Mouse (Mus musculus): ENCODE measurements around the gene Glce.

The Glce gene

GRCm38 (mm10) chr9:62123496-62123895, 1.0 kb upstream of the Glce start:
- no peak for DNase-seq (ENCODE audit: low spot score)

DNA sequence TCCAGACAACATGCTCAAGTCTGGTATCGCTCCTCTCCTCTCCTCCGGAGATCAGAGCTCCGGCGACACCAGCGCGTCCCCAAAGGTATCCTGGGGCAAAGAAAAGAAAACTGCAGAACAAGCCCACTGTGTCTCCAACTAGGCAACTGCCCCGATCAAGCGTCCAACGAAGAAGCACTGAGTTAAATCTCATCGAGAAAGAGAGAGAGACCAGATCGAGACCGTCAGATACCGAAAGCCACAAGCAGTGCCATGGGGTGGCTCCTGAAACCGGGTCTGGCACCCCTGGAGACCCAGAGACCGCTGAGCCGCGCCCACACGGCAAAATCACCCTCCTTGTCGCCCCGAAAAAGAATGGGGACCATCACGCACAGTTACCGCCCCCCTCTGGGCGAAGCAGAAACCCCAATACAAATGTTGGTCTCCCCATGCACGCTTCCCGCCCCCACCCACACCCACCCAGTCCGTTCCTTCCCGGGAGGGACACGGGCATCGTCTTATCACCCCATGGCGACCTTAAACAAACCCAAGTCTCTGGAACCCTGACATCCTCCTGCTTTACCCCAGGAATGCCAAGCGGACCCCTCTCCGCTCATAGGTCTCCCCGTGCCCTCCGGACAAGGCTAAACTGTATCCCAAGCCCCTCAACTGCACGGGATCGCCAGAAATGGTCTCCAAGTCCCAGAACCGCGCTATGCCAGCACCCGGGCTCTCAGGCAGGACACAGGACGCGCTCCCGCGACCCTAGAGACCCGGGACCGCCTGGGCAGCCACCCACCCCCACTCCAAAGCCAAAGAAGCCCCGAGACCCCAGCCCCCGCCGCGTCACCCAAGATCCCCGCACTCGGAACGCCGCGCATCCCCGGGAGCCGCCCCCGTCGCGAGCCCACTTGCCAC, 656 bp downstream of the Glce start:
- peak; percentile 54 for DNase-seq (ENCODE audit: low spot score)

DNA sequence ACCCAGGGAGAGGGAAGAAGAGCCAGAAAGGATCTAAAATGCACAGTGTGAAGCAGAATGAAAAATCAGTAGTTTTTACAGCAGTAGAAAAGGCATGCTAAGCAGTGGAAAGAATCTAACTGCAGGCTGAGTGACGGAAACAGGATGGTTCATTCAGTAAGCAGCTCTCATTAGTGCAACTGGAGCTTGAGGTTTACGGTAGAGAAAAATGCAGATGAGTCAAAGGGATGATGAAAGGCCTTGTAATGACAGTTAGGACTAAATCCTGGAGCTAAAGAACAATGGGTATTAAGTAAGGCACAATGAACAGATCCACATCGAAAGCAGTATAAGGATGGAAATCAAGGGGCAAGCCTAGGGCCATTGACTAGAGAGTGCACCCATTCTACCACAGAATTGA, 3.7 kb downstream of the Glce start:
- DNase-seq (ENCODE audit: low spot score), result no peak

DNA sequence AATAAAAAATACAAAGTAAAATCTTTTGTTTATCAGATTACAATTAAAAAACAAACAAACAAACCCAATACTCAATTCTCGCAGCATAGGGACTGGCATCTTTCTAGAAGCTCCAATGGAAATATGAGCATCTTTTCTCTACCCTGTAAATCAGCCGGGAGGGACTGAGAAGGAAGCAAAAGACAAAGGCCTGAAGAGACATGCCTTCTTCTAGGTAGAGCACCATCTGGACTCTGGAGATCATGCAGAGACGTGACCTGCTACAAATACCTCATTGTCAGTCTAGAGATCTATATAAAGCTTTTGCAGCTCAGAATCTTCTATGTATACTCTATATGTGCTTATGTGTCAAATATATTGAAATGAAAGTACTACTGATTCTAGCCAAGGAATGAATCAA, 6.6 kb downstream of the Glce start:
- no peak for DNase-seq (ENCODE audit: low spot score)

DNA sequence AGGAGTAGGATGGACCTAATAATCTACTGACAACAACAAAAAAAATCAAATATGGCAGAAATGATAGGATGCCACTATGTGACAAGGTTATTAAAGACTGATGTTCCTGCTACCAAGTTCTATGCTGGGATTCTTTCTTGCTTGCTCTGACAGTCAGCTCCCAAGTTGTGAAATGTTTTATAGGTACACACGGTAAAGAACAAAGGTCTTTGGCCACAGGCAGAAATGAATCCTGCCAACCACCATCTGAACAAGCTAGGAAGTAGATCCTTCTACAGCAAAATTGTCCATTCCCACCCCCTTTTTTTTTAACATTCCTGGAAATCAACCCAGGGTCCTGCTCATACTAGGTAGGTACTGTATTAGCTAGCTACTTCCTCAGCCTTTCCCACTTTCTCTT, 25.9 kb downstream of the Glce start:
- no peak for DNase-seq (ENCODE audit: low spot score)

- DNase-seq (ENCODE audit: low spot score), result no peak
Observed at GRCm38 (mm10) chr9:62091604-62092003, 30.9 kb downstream of the Glce start.

DNA sequence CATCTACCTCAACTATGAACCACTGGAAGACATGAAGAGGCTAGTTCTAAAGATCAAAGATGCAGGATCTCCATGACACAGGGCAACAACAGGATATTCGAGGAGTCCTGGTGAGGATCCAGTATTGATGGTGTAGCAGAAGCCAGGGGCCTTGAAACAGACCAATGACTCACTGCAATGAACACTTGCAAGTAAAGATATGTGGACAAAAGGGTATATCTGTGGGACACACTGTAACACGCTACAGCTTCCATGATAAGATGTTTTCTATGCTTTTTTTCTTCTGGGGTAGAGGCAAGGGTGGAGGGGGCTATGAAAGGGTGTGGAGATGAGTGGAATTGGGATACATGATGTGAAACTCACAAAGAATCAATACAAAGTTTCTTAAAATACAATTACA, 36.9 kb downstream of the Glce start:
- no peak for DNase-seq (ENCODE audit: low spot score)

DNA sequence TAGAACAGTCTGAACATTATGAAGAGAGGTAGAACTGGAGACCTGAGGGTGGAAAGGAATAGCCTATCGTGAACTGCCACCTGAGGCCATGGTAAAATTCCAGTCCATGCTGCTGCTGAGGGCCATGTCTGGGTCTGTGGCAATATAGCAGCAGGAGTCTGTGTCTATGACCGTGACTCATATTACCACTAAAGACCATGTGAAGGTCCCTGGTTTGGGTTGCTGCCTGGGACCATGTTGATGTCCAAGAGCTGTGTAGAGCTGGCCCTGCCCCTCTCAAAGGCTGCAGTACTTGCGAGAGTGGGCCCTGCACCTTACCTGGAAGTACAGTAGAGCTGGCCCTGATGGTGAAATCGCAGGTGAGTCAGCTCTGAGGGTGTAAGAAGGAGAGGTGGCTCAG, 37.6 kb downstream of the Glce start:
- DNase-seq (ENCODE audit: low spot score), result no peak

DNA sequence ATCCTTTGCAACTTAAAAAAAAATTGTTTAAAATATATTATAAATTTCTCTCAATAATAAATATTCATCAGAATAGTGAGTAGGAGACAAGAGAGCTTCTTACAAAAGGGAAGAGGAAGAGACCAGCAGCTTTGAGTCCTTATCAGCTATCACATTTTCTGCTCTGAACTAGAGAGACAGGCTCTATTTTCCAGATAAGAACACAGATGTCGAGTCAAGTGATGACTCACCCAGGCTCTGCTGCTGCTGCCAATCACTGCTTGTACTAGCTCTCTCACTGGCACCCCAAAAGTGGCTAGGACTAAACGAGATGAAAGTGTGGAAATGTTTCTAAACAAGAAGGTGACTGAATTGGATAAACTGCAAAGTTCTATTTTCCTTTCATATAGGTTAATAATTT, 39.5 kb downstream of the Glce start:
- DNase-seq (ENCODE audit: low spot score), result no peak

- DNase-seq (ENCODE audit: low spot score), result peak; percentile 8
Observed at GRCm38 (mm10) chr9:62081542-62081941, 40.9 kb downstream of the Glce start.

GRCm38 (mm10) chr9:62080028-62080760, 42.3 kb downstream of the Glce start:
- no peak for DNase-seq (ENCODE audit: low spot score)

DNA sequence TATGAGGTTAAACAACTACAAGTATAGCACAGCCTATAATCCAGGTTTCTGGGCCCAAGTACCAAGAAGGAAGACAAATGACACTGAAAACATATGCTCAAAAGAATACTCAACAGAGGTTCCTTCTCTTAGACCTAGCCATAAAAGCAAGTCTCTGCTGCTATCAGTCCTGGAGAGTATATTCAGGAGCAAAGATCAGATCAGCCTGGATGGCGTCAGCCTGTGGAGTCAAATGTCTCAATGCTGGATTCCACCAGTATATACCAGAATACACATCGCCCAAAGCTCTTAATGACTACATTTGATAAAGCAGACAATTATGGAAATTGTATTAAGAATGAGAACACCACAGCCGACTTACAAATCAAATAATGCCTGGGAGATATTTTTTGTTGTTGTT, 60.2 kb downstream of the Glce start:
- no peak for DNase-seq (ENCODE audit: low spot score)

- DNase-seq (ENCODE audit: low spot score), result no peak
Observed at GRCm38 (mm10) chr9:62060431-62060830, 62.0 kb downstream of the Glce start.

GRCm38 (mm10) chr9:62059941-62060340, 62.5 kb downstream of the Glce start:
- no peak for DNase-seq (ENCODE audit: low spot score)

DNA sequence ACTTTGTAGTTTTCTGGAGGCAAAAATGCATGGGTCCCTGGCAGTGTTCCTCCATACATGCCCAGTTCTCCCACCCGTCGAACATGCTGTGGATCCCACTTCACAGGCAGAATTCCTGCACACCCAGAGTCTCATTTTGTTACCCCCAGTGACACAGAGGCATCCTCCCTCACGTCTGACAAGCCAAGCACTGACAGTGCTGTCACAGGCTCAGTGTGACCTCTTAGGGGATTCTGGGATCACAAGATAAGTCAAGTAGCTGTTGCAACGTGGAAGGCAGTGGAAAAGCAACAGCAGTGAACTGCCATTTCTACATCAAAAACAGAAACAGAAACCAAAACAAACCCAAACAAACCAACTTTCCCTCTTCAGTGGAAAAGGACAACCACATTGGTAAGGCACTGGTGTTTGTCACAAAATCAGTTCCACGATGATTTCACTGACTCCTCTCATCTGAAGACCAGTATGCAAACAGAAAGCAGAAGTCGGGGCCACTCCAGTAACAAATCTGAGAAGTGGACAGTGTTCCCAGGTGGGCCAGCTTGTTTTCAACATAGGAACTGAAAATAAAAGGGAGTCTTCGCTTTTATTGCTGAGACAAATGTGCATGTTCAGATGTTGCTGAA, 64.5 kb downstream of the Glce start:
- DNase-seq (ENCODE audit: low spot score), result no peak

DNA sequence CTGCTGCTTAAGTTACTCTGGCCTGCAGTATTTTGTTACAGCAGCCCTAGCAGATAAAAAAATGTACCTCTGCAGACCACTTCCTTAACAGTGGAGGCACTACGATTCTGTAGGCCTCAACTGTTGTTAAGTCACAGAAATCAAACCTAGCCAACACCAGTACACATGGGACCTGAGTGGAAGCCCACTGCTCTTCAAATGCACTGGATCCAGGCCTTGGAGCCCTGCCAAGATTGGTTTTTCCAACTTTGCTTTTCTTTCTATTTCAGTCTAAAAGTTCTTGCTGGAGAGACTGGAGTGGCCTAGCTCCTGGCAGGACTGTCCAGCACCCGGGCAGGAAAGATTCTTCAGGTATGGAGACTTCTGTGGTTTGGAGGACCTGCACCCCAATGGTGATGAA, 66.2 kb downstream of the Glce start:
- no peak for DNase-seq (ENCODE audit: low spot score)

- DNase-seq (ENCODE audit: low spot score), result peak; percentile 68
Observed at GRCm38 (mm10) chr9:62050801-62051200, 71.7 kb downstream of the Glce start.

GRCm38 (mm10) chr9:62049166-62049565, 73.3 kb downstream of the Glce start:
- no peak for DNase-seq (ENCODE audit: low spot score)

GRCm38 (mm10) chr9:62042167-62042566, 80.3 kb downstream of the Glce start:
- no peak for DNase-seq (ENCODE audit: low spot score)

GRCm38 (mm10) chr9:62040008-62040608, 82.3 kb downstream of the Glce start:
- peak; percentile 94 for DNase-seq (ENCODE audit: low spot score)

DNA sequence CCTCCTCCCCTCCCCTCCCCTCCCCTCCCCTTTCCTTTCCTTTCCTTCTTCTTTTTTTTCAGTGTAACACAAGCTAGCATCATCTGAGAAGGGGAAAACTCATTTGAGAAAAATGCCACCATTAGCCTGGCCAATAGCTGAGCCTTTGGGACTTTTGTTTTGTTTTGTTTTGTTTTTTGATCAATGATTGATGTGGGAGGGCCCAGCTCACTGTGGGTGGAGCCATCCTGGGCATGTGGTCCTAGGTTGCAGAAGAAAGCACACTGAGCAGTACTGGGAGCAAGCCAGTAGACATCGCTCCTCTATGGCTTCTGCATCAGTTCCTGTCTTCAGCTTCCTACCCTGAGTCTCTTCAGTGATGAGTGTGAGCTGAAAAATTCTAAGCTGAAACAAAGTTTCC, 86.6 kb downstream of the Glce start:
- peak; percentile 15 for DNase-seq (ENCODE audit: low spot score)

DNA sequence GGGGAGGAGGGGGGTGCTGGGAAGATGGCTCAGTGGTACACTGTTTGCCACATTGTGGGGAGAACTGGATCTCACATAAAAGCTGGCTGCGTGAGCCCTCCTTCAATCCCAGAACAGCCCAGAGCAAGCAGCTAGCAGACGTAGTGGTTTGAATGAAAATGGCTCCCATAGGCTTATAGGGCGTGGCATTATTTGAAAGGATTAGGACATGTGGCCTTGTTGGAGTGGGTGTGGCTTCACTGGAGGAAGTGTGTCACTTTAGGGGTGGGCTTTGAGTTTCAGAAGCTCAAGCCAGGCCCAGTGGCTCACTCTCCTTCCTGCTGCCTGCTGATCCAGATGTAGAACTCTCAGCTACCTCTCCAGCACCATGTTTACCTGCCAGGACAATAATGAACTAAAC, 90.2 kb downstream of the Glce start:
- DNase-seq (ENCODE audit: low spot score), result no peak

DNA sequence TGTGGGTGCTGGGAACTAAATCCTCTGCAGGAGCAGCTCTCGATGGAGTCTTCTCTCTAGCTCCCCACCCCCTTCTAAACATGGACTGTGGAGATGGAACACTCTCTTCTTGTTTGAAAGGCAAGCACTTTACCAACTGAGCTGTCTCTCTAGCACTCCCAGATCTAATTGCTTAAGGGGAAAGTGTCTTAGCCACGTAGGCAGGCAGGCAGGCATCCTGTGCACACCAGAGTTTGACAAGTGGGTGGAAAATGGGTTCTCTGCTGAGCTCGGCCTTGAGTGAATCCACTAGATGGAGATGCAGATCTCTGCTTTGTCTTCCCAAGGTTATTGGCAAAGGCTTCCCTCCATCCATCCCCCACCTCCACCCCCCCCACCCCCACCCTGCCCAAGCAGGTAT, 94.4 kb downstream of the Glce start:
- DNase-seq (ENCODE audit: low spot score), result no peak
